Mouse (Mus musculus) cerebellum, adult 2 months (tissue): ENCODE measurements around the gene Rpl15.
"Not testable (repeated sequence)": the region's sequence is repeated elsewhere in the genome, so short reads cannot be mapped to it uniquely, and the experiment has no call there.

Experiments
- CTCF ChIP-seq: fragments of 200-500 bp; IDR thresholded peaks from 2 replicates; pipeline ENCODE4 v1.5.1; 2011; ENCODE audit warnings: low read depth, mild to moderate bottlenecking, control low read depth, low read length, moderate library complexity, borderline replicate concordance; ENCODE audit not compliant: insufficient read depth
- POLR2A ChIP-seq: fragments of 200-500 bp; IDR thresholded peaks from 2 replicates; pipeline ENCODE4 v1.6.1; 2011; ENCODE audit warnings: low read length, control low read depth, borderline replicate concordance; ENCODE audit not compliant: insufficient read depth

DNA sequence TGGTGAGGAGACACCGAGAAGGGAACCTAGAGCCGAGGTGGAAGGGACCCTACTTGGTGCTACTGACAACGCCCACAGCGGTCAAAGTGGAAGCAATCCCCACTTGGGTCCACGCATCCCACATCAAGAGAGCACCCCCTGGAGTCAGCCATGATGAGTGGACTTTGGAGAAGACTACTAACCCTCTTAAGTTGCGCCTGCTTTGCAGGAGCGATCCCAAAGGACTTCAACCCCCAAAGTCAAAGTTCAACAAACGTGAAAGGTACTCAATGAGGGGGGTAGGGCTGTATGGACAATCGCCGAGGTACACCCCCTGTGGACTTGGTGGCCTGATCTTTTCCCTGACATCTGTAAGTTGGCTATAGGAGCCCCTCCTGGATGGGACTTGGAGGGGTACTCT is 41.4 kb downstream of the Rpl15 start:
- TF ChIP-seq POLR2A, CTCF: not testable (repeated sequence)
